Mouse (Mus musculus) midbrain, embryonic 10.5 days (tissue): ENCODE results near the gene Capza1. TPM values are rescaled to one million over a fixed set of nuclear protein-coding genes. Genes with fewer than 3 reads are reported as not detected.
A peak's percentile ranks its signal among the peaks of the same experiment; 100 is the strongest.

Source experiments
- DNase-seq: peaks from one replicate; pipeline ENCODE4 v3.0.0-alpha.2; 2017; ENCODE audit warnings: low spot score
- H3K27ac ChIP-seq: fragments of 300-500 bp; sonication (generic); replicated peaks from 2 replicates; pipeline ENCODE4 v1.5.1; 2016; ENCODE audit warnings: mild to moderate bottlenecking
- H3K27me3 ChIP-seq: fragments of 300-500 bp; sonication (generic); 2 replicates; pipeline ENCODE4 v1.6.1; 2016; ENCODE audit warnings: low read depth, mild to moderate bottlenecking; ENCODE audit not compliant: poor library complexity, severe bottlenecking
- H3K36me3 ChIP-seq: fragments of 300-500 bp; sonication (generic); 2 replicates; pipeline ENCODE4 v1.6.1; 2016; ENCODE audit warnings: mild to moderate bottlenecking, moderate library complexity
- H3K4me1 ChIP-seq: fragments of 300-500 bp; sonication (generic); 2 replicates; pipeline ENCODE4 v1.6.1; 2016
- H3K4me3 ChIP-seq: fragments of 300-500 bp; sonication (generic); 2 replicates; pipeline ENCODE4 v1.5.1; 2016; ENCODE audit warnings: mild to moderate bottlenecking, moderate library complexity
- H3K9me3 ChIP-seq: fragments of 300-500 bp; sonication (generic); replicated peaks from 2 replicates; pipeline ENCODE4 v1.6.1; 2016; ENCODE audit warnings: mild to moderate bottlenecking
- WGBS: fragments of 180-500 bp; shearing (Covaris S2); methylation state at CpG from one replicate; pipeline ENCODE4 v1.1.7; 2016; 5-methylcytosine and 5-hydroxymethylcytosine counted together
- polyA plus RNA-seq: library from polyadenylated mRNA; unstranded; fragments of >200 nt; fragmentation: Nextera tagmentation; extraction: Ambion mirVana; gene quantifications from 2 replicates; pipeline ENCODE4 v1.2.1, GENCODE M21; 2016

Capza1 gene
- polyA plus RNA-seq, 1 experiment from 2014 or later = 222 TPM

DNA sequence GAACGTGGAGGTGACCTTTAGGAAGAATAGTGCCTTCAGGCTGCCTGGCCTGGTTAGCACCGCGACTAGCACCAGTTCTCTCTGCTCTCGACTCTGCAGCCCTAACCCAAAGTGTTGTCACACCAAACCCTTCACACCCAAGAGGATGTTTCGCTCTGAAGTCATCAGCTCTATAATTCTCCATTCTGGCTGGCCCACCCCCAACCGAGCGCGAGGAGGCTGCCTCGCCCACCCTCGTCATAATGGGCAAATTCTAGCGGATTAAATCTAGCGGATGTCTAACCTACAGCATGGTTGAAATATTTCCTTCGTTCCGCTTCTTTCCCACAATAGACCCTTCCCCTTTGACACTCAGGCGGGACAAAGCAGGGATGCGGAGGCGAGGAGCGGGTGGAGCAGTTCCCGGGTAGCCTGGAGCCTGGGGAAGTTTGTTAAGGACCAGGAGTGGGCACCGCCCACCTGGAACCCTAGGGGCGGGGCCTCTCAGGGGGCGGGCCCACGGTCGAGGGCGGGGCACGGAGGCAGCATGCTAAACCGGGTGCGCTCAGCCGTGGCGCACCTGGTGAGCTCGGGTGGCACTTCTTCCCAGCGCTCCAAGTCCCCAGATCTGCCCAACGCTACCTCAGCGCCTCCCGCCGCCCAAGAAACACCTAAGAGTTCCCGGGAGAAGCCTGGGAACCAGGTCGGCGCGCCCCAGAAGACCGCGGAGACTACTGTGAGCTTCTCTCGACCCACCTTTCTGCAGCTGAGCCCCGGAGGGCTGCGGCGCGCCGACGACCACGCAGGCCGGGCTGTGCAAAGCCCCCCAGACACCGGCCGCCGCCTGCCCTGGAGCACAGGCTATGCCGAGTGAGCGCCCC, 83.5 kb downstream of the Capza1 start, which contains the start of gene Ppm1j:
Gene Ppm1j (plus strand): TSS at position 496 of the 860 bp plus-strand sequence.
- H3K9me3 ChIP-seq = no peaks in the 10 kb centered on the region
- 1% methylated on average over 56 of the region's 56 CpGs for WGBS
- no peak within 1 kb of the TSS; the same call in 1 of the 2 replicates for H3K27ac ChIP-seq
- H3K4me3 ChIP-seq = peak within 1 kb of the TSS; percentile 60
- H3K36me3 ChIP-seq = no peaks in the 10 kb centered on the region
- H3K4me1 ChIP-seq = peaks cover 33% of the 10 kb centered on the region
- peaks cover 100% of the 10 kb centered on the region for H3K27me3 ChIP-seq
- DNase-seq = peak; percentile 60

- WGBS = 2% methylated on average over 7 of the region's 7 CpGs
- H3K36me3 ChIP-seq = no peaks in the 10 kb centered on the region
- peaks cover 99% of the 10 kb centered on the region for H3K27me3 ChIP-seq
- peak; percentile 80 for DNase-seq
- H3K4me3 ChIP-seq = no peak overlapping the region
- H3K9me3 ChIP-seq = no peaks in the 10 kb centered on the region
- no peak overlapping the region for H3K27ac ChIP-seq
- H3K4me1 ChIP-seq = peaks cover 33% of the 10 kb centered on the region
Measured at GRCm38 (mm10) chr3:104779949-104780348, 84.4 kb downstream of the Capza1 start.

GRCm38 (mm10) chr3:104777342-104777741, 87.0 kb downstream of the Capza1 start:
- WGBS = 2% methylated on average over 20 of the region's 20 CpGs
- peaks cover 97% of the 10 kb centered on the region for H3K27me3 ChIP-seq
- peak overlapping the region; percentile 52 for H3K4me3 ChIP-seq
- no peaks in the 10 kb centered on the region for H3K36me3 ChIP-seq
- peaks cover 33% of the 10 kb centered on the region for H3K4me1 ChIP-seq
- no peaks in the 10 kb centered on the region for H3K9me3 ChIP-seq
- H3K27ac ChIP-seq = no peak overlapping the region
- peak; percentile 68 for DNase-seq

DNA sequence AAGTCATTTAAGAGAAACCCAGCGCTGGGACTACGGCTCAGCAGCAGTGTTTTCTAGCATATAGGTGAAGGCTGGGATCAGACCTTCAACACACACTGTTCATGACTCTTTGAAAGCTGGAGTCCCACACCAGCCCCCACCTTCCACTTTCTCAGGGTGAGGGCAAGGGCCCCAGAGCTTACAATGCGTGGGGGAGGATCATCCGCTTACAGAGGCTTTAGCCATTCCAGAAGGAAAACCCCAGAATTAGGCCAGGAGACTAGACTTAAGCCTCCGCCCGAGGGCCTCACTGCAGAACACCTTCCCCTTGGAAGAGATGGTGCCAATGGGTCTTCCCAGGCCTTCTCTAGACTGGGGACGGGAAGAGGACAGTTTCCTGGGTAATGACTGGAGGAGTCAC, 91.0 kb downstream of the Capza1 start:
- Histone ChIP-seq H3K9me3 (no peaks in the 10 kb centered on the region), H3K27ac (no peak overlapping the region), H3K4me1 (peaks cover 23% of the 10 kb centered on the region), H3K4me3 (no peak overlapping the region), H3K27me3 (peaks cover 87% of the 10 kb centered on the region), H3K36me3 (no peaks in the 10 kb centered on the region)
- 61% methylated on average over 7 of the region's 7 CpGs for WGBS
- no peak for DNase-seq

Other genes starting within 250 kb of the Capza1 start
- gene Slc16a1, start 225.8 kb downstream of the Capza1 start, polyA plus RNA-seq = 32.8 and 44.3 TPM in 2 replicates
- 1.1 and 1.2 TPM in 2 replicates for gene Ppm1j, start 83.4 kb downstream of the Capza1 start, polyA plus RNA-seq
- 0.15 TPM in 1 of 2 replicates, not detected in the other for gene Fam19a3, start 82.7 kb downstream of the Capza1 start, polyA plus RNA-seq
- 87.0 and 89.3 TPM in 2 replicates for gene Rhoc, start 76.1 kb downstream of the Capza1 start, polyA plus RNA-seq
- 12.7 and 13.5 TPM in 2 replicates for gene Mov10, start 45.9 kb downstream of the Capza1 start, polyA plus RNA-seq
- 35.5 and 36.2 TPM in 2 replicates for gene St7l, start 500 bp downstream of the Capza1 start, polyA plus RNA-seq
- gene Wnt2b, start 97.4 kb upstream of the Capza1 start, polyA plus RNA-seq = 1.3 and 1.4 TPM in 2 replicates
- gene Cttnbp2nl, start 188.6 kb upstream of the Capza1 start, polyA plus RNA-seq = 35.0 and 47.1 TPM in 2 replicates
- gene 4930564D02Rik, start 202.3 kb upstream of the Capza1 start, polyA plus RNA-seq = not detected in 2 replicates